Comparison of ENCODE assay signal across 28 mouse cellular contexts in the genomic region with DNA sequence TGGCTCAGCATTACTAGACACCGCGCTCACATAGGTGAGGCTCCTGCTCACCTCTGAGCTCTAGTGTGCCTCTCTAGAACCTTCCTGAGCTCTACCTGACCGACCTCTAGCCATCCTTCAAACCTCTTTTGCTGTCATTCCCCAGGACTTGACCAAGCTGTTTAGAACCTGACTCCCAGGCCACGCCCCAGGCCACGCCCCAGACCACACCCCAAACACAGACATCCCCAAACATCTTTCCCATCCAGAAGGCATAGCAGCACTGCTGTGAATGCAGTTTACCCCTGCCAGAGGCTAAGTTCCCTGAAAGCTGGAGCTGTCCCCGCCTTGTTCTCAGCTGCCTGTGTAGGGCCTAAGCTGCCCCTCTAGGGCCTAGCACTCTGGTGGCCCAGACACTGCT. TPM values are rescaled to one million over a fixed set of nuclear protein-coding genes. Genes with fewer than 3 reads are reported as not detected.
DNase-seq lines count a peak whose midpoint lies in the region; ATAC-seq and TF ChIP-seq lines count a peak whose summit lies in the region.
"Had no signal": no experiment of that assay in that cellular context is flagged by ENCODE, and none has a peak within 500 bp of the region (broad histone marks: within the 10 kb centered on the region; RNA-seq: fewer than 3 reads in every experiment).

No protein-coding gene starts in this region.

- H3K4me2 ChIP-seq in intestine, postnatal 0 days (replicated peaks; ENCODE audit: low read depth): no peak overlapping the region
- no peak overlapping the region for H3K4me2 ChIP-seq in intestine, embryonic 15.5 days (replicated peaks)
- no peak overlapping the region for H3K4me2 ChIP-seq in liver, embryonic 14.5 days (ENCODE audit: low read depth)
- no peak overlapping the region for H3K4me2 ChIP-seq in midbrain, embryonic 14.5 days (ENCODE audit: low read length)
- H3K4me2 ChIP-seq: forebrain, embryonic 13.5 days; hindbrain, embryonic 14.5 days; kidney, embryonic 15.5 days; limb, embryonic 15.5 days; midbrain, embryonic 12.5 days had no signal

- TF ChIP-seq EP300 in liver, embryonic 14.5 days (IDR thresholded peaks at IDR 0.05; ENCODE audit: low read depth): no peak

- peaks cover 24% of the 10 kb centered on the region for H3K4me1 ChIP-seq in intestine, postnatal 0 days (replicated peaks; ENCODE audit: control insufficient read depth, insufficient read depth, low read length)
- peaks cover 14% of the 10 kb centered on the region for H3K4me1 ChIP-seq in intestine, embryonic 15.5 days (replicated peaks)
- H3K4me1 ChIP-seq in liver, embryonic 14.5 days (replicated peaks; ENCODE audit: control insufficient read depth in 2 of 2, insufficient read depth in 2 of 2, low read length in 1 of 2): peaks cover 0 to 9% of the 10 kb centered on the region in 2 experiments; a peak in 3 of 4 replicates
- H3K4me1 ChIP-seq in midbrain, embryonic 14.5 days (ENCODE audit: control insufficient read depth, insufficient read depth, low read length): no peaks in the 10 kb centered on the region

- no peak overlapping the region for H3K9ac ChIP-seq in intestine, postnatal 0 days (ENCODE audit: low read depth, low read length)
- no peak overlapping the region for H3K9ac ChIP-seq in intestine, embryonic 15.5 days
- H3K9ac ChIP-seq in liver, embryonic 14.5 days (replicated peaks): no peak overlapping the region
- no peak overlapping the region for H3K9ac ChIP-seq in midbrain, embryonic 14.5 days (replicated peaks; ENCODE audit: low read length)
- H3K9ac ChIP-seq: forebrain, embryonic 13.5 days; hindbrain, embryonic 14.5 days; kidney, embryonic 15.5 days; limb, embryonic 15.5 days; midbrain, embryonic 12.5 days had no signal

- WGBS in intestine, postnatal 0 days: 42% methylated on average over 6 of the region's 6 CpGs
- 50% methylated on average over 6 of the region's 6 CpGs for WGBS in intestine, embryonic 15.5 days
- 36% methylated on average over 6 of the region's 6 CpGs for WGBS in liver, embryonic 14.5 days (ENCODE audit: insufficient replicate concordance)
- 51% methylated on average over 6 of the region's 6 CpGs for WGBS in midbrain, embryonic 14.5 days

- no peaks in the 10 kb centered on the region for H3K27me3 ChIP-seq in intestine, postnatal 0 days (replicated peaks; ENCODE audit: control insufficient read depth, insufficient read depth, low read length)
- H3K27me3 ChIP-seq in intestine, embryonic 15.5 days (replicated peaks): no peaks in the 10 kb centered on the region
- no peaks in the 10 kb centered on the region for H3K27me3 ChIP-seq in liver, embryonic 14.5 days (ENCODE audit: control insufficient read depth, insufficient read depth, low read length)
- H3K27me3 ChIP-seq in midbrain, embryonic 14.5 days (ENCODE audit: control insufficient read depth, insufficient read depth, low read length): no peaks in the 10 kb centered on the region
- H3K27me3 ChIP-seq: forebrain, embryonic 13.5 days; kidney, embryonic 15.5 days; limb, embryonic 15.5 days; midbrain, embryonic 12.5 days had no signal

- peak overlapping the region; percentile 93; the same call in 1 of the 2 replicates for H3K27ac ChIP-seq in intestine, postnatal 0 days (ENCODE audit: low read depth, low read length)
- no peak overlapping the region for H3K27ac ChIP-seq in intestine, embryonic 15.5 days
- H3K27ac ChIP-seq in liver, embryonic 14.5 days: no peak overlapping the region
- no peak overlapping the region for H3K27ac ChIP-seq in midbrain, embryonic 14.5 days (replicated peaks; ENCODE audit: low read depth, low read length)
- H3K27ac ChIP-seq: forebrain, embryonic 13.5 days; hindbrain, embryonic 14.5 days; kidney, embryonic 15.5 days; layer of hippocampus, adult 2 months; left cerebral cortex, adult 2 months; limb, embryonic 15.5 days; midbrain, embryonic 12.5 days had no signal

- H3K36me3 ChIP-seq in intestine, postnatal 0 days (ENCODE audit: control insufficient read depth, insufficient read depth): no peaks in the 10 kb centered on the region
- no peaks in the 10 kb centered on the region for H3K36me3 ChIP-seq in intestine, embryonic 15.5 days
- no peaks in the 10 kb centered on the region for H3K36me3 ChIP-seq in liver, embryonic 14.5 days (replicated peaks; ENCODE audit: control insufficient read depth, insufficient read depth, low read depth)
- no peaks in the 10 kb centered on the region for H3K36me3 ChIP-seq in midbrain, embryonic 14.5 days (ENCODE audit: control insufficient read depth, insufficient read depth, low read length)
- H3K36me3 ChIP-seq: heart, embryonic 10.5 days; kidney, embryonic 15.5 days; limb, embryonic 15.5 days; midbrain, embryonic 12.5 days had no signal

- no peak; the same call in 1 of the 2 replicates for ATAC-seq in intestine, postnatal 0 days
- ATAC-seq in intestine, embryonic 15.5 days: no peak
- ATAC-seq in liver, embryonic 14.5 days (ENCODE audit: insufficient read depth): peak; percentile 38; the same call in 1 of the 2 replicates
- no peak for ATAC-seq in midbrain, embryonic 14.5 days (ENCODE audit: low FRiP score, low TSS enrichment)
- ATAC-seq: activated CD4-positive, CD25-positive, alpha-beta regulatory T cell, adult 4 months had no signal

- peak; percentile 26 for DNase-seq in 3T3-L1 (ENCODE audit: low read depth, low spot score)
- peak; percentile 39 for DNase-seq in c-Kit-negative CD71-positive TER-119-positive erythroid progenitor cells, embryonic 14.5 days (ENCODE audit: low read depth, low spot score)
- DNase-seq in liver, embryonic 14.5 days (ENCODE audit: low read depth in 3 of 3, low spot score in 3 of 3): no peak
- no peak for DNase-seq in right cerebral cortex, adult 2 months (ENCODE audit: low spot score in 2 of 2)
- DNase-seq in kidney, postnatal 10 days: no peak
- no peak for DNase-seq in midbrain, embryonic 14.5 days
- DNase-seq: adrenal gland, adult 2 months; adrenal gland, postnatal 36 days; cerebellum, adult 11 months; cerebellum, adult 9-10 months; cerebellum, postnatal 36 days; gastrocnemius, postnatal 10 days; heart, postnatal 36 days; kidney, adult 18-20 months; kidney, postnatal 36 days; lung, adult 2 months; right cerebral cortex, postnatal 25 days had no signal

- H3K9me3 ChIP-seq in intestine, postnatal 0 days (ENCODE audit: control insufficient read depth): no peaks in the 10 kb centered on the region
- no peaks in the 10 kb centered on the region for H3K9me3 ChIP-seq in intestine, embryonic 15.5 days
- H3K9me3 ChIP-seq in liver, embryonic 14.5 days (ENCODE audit: control insufficient read depth, low read length): no peaks in the 10 kb centered on the region
- H3K9me3 ChIP-seq in midbrain, embryonic 14.5 days (ENCODE audit: control insufficient read depth, low read length): no peaks in the 10 kb centered on the region
- H3K9me3 ChIP-seq: forebrain, embryonic 13.5 days; heart, embryonic 10.5 days; kidney, embryonic 15.5 days; limb, embryonic 15.5 days; midbrain, embryonic 12.5 days had no signal

- no peak for TF ChIP-seq CTCF in intestine, postnatal 0 days (IDR thresholded peaks at IDR 0.05; ENCODE audit: low read depth)
- no peak for TF ChIP-seq CTCF in liver, embryonic 14.5 days (IDR thresholded peaks at IDR 0.05; ENCODE audit: low read depth)

- H3K4me3 ChIP-seq in intestine, postnatal 0 days (ENCODE audit: low read depth, low read length): no peak overlapping the region
- H3K4me3 ChIP-seq in intestine, embryonic 15.5 days (replicated peaks): no peak overlapping the region
- no peak overlapping the region for H3K4me3 ChIP-seq in liver, embryonic 14.5 days (ENCODE audit: insufficient read depth in 1 of 2, low read depth in 2 of 2, low read length in 2 of 2)
- no peak overlapping the region for H3K4me3 ChIP-seq in midbrain, embryonic 14.5 days (replicated peaks; ENCODE audit: low read depth, low read length)
- H3K4me3 ChIP-seq: forebrain, embryonic 13.5 days; heart, embryonic 10.5 days; kidney, embryonic 15.5 days; layer of hippocampus, adult 2 months; left cerebral cortex, adult 2 months; limb, embryonic 15.5 days; midbrain, embryonic 12.5 days had no signal

RNA-seq across cellular contexts. Expression of a gene that starts 10.4 kb away (rescaled TPM):
- polyA plus RNA-seq in intestine, postnatal 0 days (2015; fragmentation: Nextera tagmentation; extraction: Ambion mirVana): 5.5 and 6.4 TPM in 2 replicates
- polyA plus RNA-seq in intestine, embryonic 15.5 days (2015; fragmentation: Nextera tagmentation; extraction: Ambion mirVana): 4.1 and 5.9 TPM in 2 replicates
- polyA plus RNA-seq in liver, embryonic 14.5 days (2012; rRNA removed): 1.8 and 2.2 TPM in 2 replicates
- polyA plus RNA-seq in liver, embryonic 14.5 days (2014; fragmentation: Nextera tagmentation; extraction: Ambion mirVana): 1.0 and 1.2 TPM in 2 replicates
- polyA plus RNA-seq in midbrain, embryonic 14.5 days (2014; fragmentation: Nextera tagmentation; extraction: Ambion mirVana): 56.4 and 65.9 TPM in 2 replicates

Comparison
In these comparisons a context has a peak if more than half of its experiments do, and no peak if none do; other contexts are left out.
1. DNase-seq: peak in 3T3-L1 (single experiment) and c-Kit-negative CD71-positive TER-119-positive erythroid progenitor cells, embryonic 14.5 days (single experiment); none in liver, embryonic 14.5 days (0 of 3), right cerebral cortex, adult 2 months (0 of 2), kidney, postnatal 10 days (single experiment) and midbrain, embryonic 14.5 days (single experiment).